Mouse (Mus musculus): Measurements from ENCODE around the gene Pde10a.

DNA sequence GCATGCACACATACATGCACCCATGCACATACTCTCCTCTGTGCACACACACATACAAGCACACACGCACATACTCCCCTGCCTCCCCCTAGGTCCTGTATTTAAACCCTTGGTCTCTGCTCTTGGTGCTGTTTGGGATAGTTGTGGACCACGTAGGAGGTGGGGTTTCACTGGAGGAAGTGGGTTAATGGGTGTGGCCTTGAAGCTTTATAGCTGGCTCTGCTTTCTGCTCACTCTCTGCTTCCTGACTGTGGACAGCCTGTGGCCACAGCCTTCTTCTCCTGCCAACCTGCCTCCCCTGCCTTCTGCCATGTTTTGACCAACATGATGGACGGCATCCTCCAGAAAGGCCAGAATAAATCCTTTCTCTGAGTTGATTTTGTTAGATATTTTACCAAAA lies 81.5 kb downstream of the Pde10a start:
- TF ChIP-seq CTCF (conservative IDR thresholded peaks at IDR 0.05; ENCODE audit: low read length) (no peak), POU5F1 (IDR thresholded peaks at IDR 0.05; ENCODE audit: borderline replicate concordance, low read length) (no peak)
